Mouse (Mus musculus) stomach, embryonic 16.5 days (tissue): ENCODE data around the gene Atxn7l3. TPM values are rescaled to one million over a fixed set of nuclear protein-coding genes. Genes with fewer than 3 reads are reported as not detected.

Source experiments
- ATAC-seq: fragments of 200-750 bp; cut with Nextera tagmentation; 2 replicates; pipeline ENCODE4 v1.8.0; 2017; ENCODE audit warnings: moderate number of reproducible peaks, moderate TSS enrichment; ENCODE audit not compliant: insufficient read depth, low FRiP score
- H3K27ac ChIP-seq: fragments of 300-500 bp; sonication (generic); 2 replicates; pipeline ENCODE4 v1.5.1; 2014; ENCODE audit warnings: low read length
- H3K27me3 ChIP-seq: fragments of 300-500 bp; sonication (generic); 2 replicates; pipeline ENCODE4 v1.6.1; 2014; ENCODE audit warnings: low read length, control low read depth, mixed read lengths; ENCODE audit not compliant: control insufficient read depth, insufficient read depth
- H3K36me3 ChIP-seq: fragments of 300-500 bp; sonication (generic); 2 replicates; pipeline ENCODE4 v1.6.1; 2014; ENCODE audit warnings: low read length; ENCODE audit not compliant: control insufficient read depth, insufficient read depth
- H3K4me1 ChIP-seq: fragments of 300-500 bp; sonication (generic); 2 replicates; pipeline ENCODE4 v1.6.1; 2014; ENCODE audit warnings: low read length, control low read depth, mixed read lengths; ENCODE audit not compliant: control insufficient read depth, insufficient read depth
- H3K4me2 ChIP-seq: fragments of 300-500 bp; sonication (generic); 2 replicates; pipeline ENCODE4 v1.6.1; 2014; ENCODE audit warnings: low read depth, low read length, mixed read lengths
- H3K4me3 ChIP-seq: fragments of 300-500 bp; sonication (generic); replicated peaks from 2 replicates; pipeline ENCODE4 v1.5.1; 2014; ENCODE audit warnings: mild to moderate bottlenecking, low read length
- H3K9ac ChIP-seq: fragments of 300-500 bp; sonication (generic); 2 replicates; pipeline ENCODE4 v1.6.1; 2014; ENCODE audit warnings: low read length
- H3K9me3 ChIP-seq: fragments of 300-500 bp; sonication (generic); replicated peaks from 2 replicates; pipeline ENCODE4 v1.6.1; 2016; ENCODE audit warnings: low read length, control low read depth; ENCODE audit not compliant: control insufficient read depth
- WGBS: fragments of 180-500 bp; shearing (Covaris S2); extraction: QIAGEN DNeasy Blood & Tissue Kit; methylation state at CpG from one replicate; pipeline ENCODE4 v1.1.7; 2014; 5-methylcytosine and 5-hydroxymethylcytosine counted together
- polyA plus RNA-seq: library from polyadenylated mRNA; unstranded; fragments of >200 nt; fragmentation: Nextera tagmentation; extraction: Ambion mirVana; gene quantifications from 2 replicates; pipeline ENCODE4 v1.2.1, GENCODE M21; 2015

Atxn7l3 gene
- polyA plus RNA-seq, 1 experiment from 2014 or later = 12.2 TPM

DNA sequence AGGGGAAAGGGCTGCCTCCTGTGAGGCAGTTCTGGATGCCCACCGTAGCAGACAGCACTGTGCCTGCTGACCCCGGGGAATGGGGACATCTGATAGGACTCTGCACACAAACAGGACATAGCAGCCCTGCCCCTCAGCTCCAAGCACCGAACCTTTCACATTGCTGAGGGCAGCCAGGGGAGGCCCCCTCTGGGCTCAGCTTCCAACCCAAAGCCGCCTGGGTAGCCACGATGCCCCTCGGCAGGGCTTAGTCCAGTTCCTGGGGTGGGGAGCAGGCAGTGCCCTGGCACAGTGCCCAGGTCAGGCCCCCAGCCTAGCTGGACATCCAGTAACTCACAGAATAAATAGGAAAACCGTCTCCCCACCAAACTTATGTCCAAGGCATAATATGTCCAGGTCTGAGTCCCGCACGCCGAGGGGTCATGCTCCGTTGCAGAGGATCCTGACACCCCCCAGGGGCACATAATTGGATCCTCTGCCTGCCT lies 5.3 kb downstream of the Atxn7l3 start:
- Histone ChIP-seq H3K27me3 (no peaks in the 10 kb centered on the region), H3K9ac (no peak overlapping the region), H3K9me3 (no peaks in the 10 kb centered on the region), H3K4me3 (no peak overlapping the region), H3K4me1 (peaks cover 15% of the 10 kb centered on the region), H3K36me3 (peaks cover 11% of the 10 kb centered on the region; the same call in 1 of the 2 replicates), H3K27ac (no peak overlapping the region), H3K4me2 (no peak overlapping the region)
- WGBS = 84% methylated on average over 11 of the region's 11 CpGs
- ATAC-seq = no peak

DNA sequence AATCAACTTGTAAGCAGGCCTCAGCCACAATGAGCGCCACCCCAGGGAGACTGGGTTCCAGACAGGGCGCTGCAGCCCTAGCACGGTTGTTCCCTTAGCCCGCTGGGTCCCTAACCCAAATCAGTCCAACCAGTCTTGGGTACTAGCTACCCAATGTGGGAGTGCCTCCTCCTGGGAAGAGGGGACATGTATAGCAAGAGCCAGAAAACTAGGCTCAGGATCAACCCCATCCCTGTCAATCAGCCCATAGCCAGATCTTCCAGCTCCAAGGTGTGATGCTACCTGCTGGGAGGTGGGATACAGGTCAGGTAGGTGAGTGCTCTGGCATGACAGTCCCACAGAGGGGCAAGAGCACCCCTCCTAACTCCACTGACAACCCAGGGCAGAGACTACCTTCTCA lies 6.3 kb downstream of the Atxn7l3 start:
- Histone ChIP-seq H3K9ac (no peak overlapping the region), H3K9me3 (no peaks in the 10 kb centered on the region), H3K27ac (no peak overlapping the region), H3K4me3 (no peak overlapping the region), H3K4me1 (peaks cover 18% of the 10 kb centered on the region), H3K27me3 (no peaks in the 10 kb centered on the region), H3K36me3 (peaks cover 11% of the 10 kb centered on the region; the same call in 1 of the 2 replicates), H3K4me2 (no peak overlapping the region)
- no peak for ATAC-seq
- WGBS = 79% methylated on average over 4 of the region's 4 CpGs

DNA sequence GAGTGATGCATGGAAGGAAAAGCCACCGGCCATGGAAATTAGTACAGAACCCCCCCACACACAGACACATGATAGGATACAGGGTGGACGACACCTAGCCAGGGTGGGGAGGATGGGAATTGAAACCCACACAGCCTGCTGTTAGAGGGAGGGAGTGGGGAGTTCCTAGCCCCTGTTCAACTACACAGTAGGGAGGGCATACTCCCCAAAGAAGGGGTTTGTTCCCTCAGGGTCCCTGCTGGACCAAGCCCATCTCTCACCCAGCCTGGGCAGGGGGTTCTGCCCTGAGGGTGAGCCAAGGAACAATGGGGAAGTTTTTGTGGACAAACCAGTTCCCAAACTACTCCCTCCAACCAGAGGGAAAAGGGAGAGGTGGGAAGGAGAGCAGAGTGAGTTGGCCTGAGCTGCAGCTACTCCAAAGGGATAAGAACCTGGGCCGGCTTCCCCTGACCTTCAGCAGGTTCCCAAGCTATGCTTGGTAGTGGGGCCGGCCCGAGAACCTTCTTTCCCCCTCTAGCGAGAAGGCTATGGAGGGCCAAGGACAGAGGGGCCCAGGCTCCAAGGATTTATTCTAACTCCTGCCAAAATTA lies 6.8 kb downstream of the Atxn7l3 start:
- Histone ChIP-seq H3K27me3 (no peaks in the 10 kb centered on the region), H3K27ac (no peak overlapping the region), H3K4me2 (no peak overlapping the region), H3K9me3 (no peaks in the 10 kb centered on the region), H3K4me3 (no peak overlapping the region), H3K9ac (no peak overlapping the region), H3K36me3 (peaks cover 11% of the 10 kb centered on the region; the same call in 1 of the 2 replicates), H3K4me1 (peaks cover 13% of the 10 kb centered on the region)
- WGBS = 62% methylated on average over 6 of the region's 6 CpGs
- no peak for ATAC-seq

DNA sequence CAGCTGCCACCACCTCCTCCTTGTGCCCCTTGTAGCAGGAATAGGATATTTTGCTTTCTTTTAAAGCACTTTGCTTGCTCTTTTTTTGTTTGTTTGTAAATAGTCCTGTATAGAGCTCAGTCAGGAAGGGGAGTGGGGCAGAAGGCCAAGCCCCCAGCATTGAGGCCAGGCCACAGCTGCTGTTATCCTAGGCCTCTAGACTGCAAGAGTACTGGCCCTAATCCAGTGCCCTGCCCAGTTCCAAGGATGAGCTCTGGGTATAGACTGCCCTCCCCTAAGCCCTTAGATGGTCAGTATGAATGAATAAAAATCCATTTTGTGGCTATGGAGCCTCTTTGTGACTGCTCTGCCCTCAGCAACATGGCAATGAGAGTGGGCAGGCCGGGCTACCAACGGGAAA lies 7.5 kb downstream of the Atxn7l3 start:
- Histone ChIP-seq H3K4me2 (no peak overlapping the region), H3K9me3 (no peaks in the 10 kb centered on the region), H3K9ac (no peak overlapping the region), H3K4me3 (no peak overlapping the region), H3K4me1 (peaks cover 10% of the 10 kb centered on the region), H3K27ac (no peak overlapping the region), H3K36me3 (peaks cover 11% of the 10 kb centered on the region; the same call in 1 of the 2 replicates), H3K27me3 (no peaks in the 10 kb centered on the region)
- no peak for ATAC-seq
- WGBS = 67% methylated on average over 2 of the region's 2 CpGs

DNA sequence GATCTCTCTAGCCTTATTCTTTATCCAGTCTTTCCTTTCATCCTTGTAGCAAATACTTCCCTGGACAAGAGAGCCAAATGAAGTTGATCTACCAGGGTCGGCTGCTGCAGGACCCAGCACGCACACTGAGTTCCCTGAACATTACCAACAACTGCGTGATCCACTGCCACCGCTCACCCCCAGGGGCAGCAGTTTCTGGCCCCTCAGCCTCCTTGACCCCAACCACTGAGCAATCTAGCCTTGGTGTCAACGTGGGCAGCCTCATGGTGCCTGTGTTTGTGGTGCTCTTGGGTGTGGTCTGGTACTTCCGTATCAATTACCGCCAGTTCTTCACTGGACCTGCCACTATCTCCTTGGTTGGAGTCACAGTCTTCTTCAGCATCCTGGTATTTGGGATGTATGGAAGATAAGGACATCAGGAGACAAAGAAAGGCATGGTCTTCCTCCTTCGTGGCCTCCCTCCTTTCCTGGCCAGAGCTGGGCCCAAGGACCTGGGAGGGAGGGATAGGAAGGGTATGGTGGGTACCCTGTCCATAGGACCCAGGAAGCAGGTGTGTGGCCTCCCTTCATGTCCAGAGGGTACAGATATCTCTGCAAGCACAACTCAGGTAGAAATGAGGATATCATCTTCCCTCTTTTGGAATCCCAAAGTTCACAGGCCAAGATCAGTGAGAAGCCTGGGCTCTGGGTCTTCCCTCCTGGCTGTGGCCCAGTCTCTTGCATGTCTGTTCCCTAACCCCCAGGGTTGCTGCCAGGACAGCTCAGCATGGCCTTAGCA lies 8.2 kb downstream of the Atxn7l3 start:
- H3K27ac ChIP-seq = no peak overlapping the region
- no peak for ATAC-seq

DNA sequence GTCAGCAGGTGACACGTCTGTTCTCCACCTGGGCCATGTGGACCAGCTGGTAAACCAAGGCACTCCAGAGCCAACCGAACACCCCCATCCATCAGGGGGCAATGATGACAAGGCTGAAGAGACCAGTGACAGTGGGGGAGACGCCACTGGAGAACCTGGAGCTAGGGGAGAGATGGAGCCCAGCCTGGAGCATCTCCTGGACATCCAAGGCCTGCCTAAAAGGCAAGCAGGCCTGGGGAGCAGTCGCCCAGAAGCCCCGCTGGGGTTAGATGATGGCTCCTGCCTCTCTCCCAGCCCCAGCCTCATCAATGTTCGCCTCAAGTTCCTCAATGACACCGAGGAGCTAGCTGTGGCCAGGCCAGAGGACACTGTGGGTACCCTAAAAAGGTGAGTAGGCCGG lies 8.9 kb downstream of the Atxn7l3 start:
- peaks cover 10% of the 10 kb centered on the region for H3K4me1 ChIP-seq
- no peaks in the 10 kb centered on the region for H3K27me3 ChIP-seq
- no peak for ATAC-seq
- H3K36me3 ChIP-seq = peaks cover 11% of the 10 kb centered on the region; the same call in 1 of the 2 replicates
- H3K9me3 ChIP-seq = no peaks in the 10 kb centered on the region
- H3K4me2 ChIP-seq = no peak overlapping the region
- no peak overlapping the region for H3K4me3 ChIP-seq
- no peak overlapping the region for H3K27ac ChIP-seq
- H3K9ac ChIP-seq = no peak overlapping the region
- WGBS = 89% methylated on average over 8 of the region's 8 CpGs

More for the DNA sequence above, 8.2 kb downstream of the Atxn7l3 start:
- Histone ChIP-seq H3K4me1 (peaks cover 10% of the 10 kb centered on the region), H3K4me2 (no peak overlapping the region), H3K9ac (no peak overlapping the region), H3K36me3 (peaks cover 11% of the 10 kb centered on the region; the same call in 1 of the 2 replicates), H3K27me3 (no peaks in the 10 kb centered on the region), H3K4me3 (no peak overlapping the region), H3K9me3 (no peaks in the 10 kb centered on the region)
- 83% methylated on average over 8 of the region's 8 CpGs for WGBS

DNA sequence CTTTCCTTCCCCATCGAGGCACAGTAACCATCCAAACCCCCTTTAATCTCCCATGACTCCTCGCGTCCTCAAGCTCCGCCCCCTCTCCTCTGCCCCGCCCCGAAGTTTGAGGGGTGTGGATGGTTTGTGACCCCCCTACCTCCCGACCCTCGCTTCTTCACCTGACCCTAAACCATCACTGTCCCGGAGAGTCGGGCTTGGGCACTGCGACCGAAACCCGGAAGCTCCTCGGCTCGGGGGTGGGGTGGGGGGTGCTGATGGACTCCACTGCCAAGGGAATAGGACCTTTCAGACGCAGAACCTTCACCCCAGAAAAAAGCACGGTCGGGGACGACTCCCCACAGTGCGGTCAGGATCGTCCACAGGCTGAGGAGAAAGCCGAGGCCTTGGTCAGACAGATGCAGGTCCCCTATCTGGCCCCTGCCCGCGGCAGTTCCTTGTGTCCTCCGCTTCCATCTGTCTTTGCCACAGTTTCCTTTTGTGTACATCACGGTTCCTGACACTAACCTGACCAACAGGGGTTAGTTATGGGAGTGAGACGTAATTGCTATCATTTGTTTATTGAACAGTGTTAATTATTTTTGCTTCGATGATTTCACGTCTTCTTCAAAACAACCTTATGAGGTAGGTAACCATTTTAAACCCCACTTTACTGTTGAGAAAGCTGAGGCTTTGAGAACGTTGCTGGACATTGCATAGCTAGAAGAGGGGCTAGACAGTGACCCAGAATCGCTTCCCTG lies 11.2 kb downstream of the Atxn7l3 start:
- H3K4me3 ChIP-seq = peak overlapping the region; percentile 84
- H3K9ac ChIP-seq = peak overlapping the region; percentile 91
- H3K27ac ChIP-seq = peak overlapping the region; percentile 84
- H3K4me2 ChIP-seq = peak overlapping the region; percentile 66
- H3K9me3 ChIP-seq = no peaks in the 10 kb centered on the region
- no peaks in the 10 kb centered on the region for H3K27me3 ChIP-seq
- peaks cover 10% of the 10 kb centered on the region for H3K4me1 ChIP-seq
- 2% methylated on average over 31 of the region's 31 CpGs for WGBS
- H3K36me3 ChIP-seq = 0 out of 2 replicates have a peak, but pooled peaks cover 3% of the 10 kb centered on the region
- peak; percentile 75 for ATAC-seq

DNA sequence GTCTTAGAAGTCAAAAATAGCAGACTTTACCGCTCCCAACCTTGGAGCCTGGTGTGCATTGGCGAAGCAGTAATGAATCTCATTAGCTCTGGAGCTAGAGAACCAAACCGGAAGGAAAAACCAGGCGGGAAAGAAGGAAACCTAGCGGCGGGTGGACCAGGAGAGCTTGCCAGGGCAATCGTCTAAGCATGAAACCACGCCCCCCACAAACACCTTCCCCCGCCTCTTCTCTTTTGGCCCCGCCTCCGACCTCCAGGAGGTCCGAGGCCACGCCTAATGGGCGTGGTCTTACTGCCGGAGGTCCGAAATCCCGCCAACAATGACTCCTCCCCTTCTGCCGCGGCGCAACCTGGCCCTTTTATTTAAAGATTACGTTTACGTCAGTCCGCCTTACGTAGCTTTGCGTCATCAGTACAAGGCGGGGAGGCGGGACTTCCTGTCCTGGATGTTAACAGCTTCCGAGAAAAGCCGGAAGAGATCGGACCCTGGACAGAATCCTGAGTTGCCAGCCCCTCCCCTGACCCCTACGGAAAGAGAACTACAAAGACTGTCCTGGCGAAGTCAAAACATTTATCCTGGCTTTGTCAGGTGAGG lies 11.8 kb downstream of the Atxn7l3 start, which contains the start of gene Tmub2:
Gene Tmub2 (plus strand): TSS at position 431 of the 594 bp plus-strand sequence.
- Histone ChIP-seq H3K36me3 (0 out of 2 replicates have a peak, but pooled peaks cover 3% of the 10 kb centered on the region), H3K27ac (peak within 1 kb of the TSS; percentile 84), H3K9me3 (no peaks in the 10 kb centered on the region), H3K4me2 (peak within 1 kb of the TSS; percentile 66), H3K27me3 (no peaks in the 10 kb centered on the region), H3K4me3 (peak within 1 kb of the TSS; percentile 84), H3K9ac (peak within 1 kb of the TSS; percentile 91), H3K4me1 (peaks cover 10% of the 10 kb centered on the region)
- peak; percentile 94 for ATAC-seq
- under 1% methylated on average over 32 of the region's 32 CpGs for WGBS
